Comparison of ENCODE assay signal across 9 mouse cellular contexts in the genomic region with DNA sequence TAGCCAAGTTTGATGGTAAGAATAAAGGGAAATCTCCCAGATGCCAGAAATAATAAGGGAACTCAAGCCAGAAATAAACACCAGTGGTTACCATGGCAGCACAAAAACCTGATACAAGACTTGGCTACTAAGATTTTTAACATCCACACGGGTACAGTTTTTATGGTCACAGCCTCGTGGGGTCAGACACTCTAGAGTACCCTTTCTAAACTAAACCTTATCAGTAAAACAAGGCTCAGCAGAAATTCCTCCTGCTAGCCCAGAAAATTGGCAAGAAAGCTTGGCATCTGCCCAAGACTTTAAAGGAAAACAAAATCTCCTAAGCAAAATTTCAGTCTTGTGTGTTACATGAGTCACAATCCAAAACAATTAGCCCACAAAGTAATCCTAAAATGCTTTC. TPM values are rescaled to one million over a fixed set of nuclear protein-coding genes. Genes with fewer than 3 reads are reported as not detected.
DNase-seq lines count a peak whose midpoint lies in the region.
"Had no signal": no experiment of that assay in that cellular context is flagged by ENCODE, and none has a peak within 500 bp of the region (broad histone marks: within the 10 kb centered on the region; RNA-seq: fewer than 3 reads in every experiment).

No protein-coding gene starts in this region.

- peak; percentile 29 to 42 for DNase-seq in cerebellum, postnatal 10 days
- DNase-seq in cerebellum, adult 9-11 months, result no peak
- DNase-seq in left cerebral cortex, adult 11 months (ENCODE audit: low spot score), result peak; percentile 2
- DNase-seq in left cerebral cortex, adult 8-10 months (ENCODE audit: low spot score in 2 of 2), result no peak
- DNase-seq in fibroblast of lung, adult 2 months (ENCODE audit: low read depth), result peak; percentile 21
- peak; percentile 24 to 25 for DNase-seq in kidney, postnatal 36 days
- DNase-seq in retina, postnatal 1 day, result no peak
- no peak for DNase-seq in thymus, postnatal 36 days

RNA-seq across cellular contexts. Expression of a gene that starts 17.0 kb away (rescaled TPM):
- 1 to 10 TPM; 1.4 to 2.6 (median 2.2) TPM for total RNA-seq in left cerebral cortex, adult 8-10 months (2022)
- total RNA-seq: neutrophil, adult 5-6 weeks had no signal

Comparison
In these comparisons a context has a peak if more than half of its experiments do, and no peak if none do; other contexts are left out.
1. DNase-seq: peak in cerebellum, postnatal 10 days (2 of 2), left cerebral cortex, adult 11 months (single experiment), fibroblast of lung, adult 2 months (single experiment) and kidney, postnatal 36 days (2 of 2); none in cerebellum, adult 9-11 months (single experiment), left cerebral cortex, adult 8-10 months (0 of 2), retina, postnatal 1 day (single experiment) and thymus, postnatal 36 days (0 of 2).